Mouse (Mus musculus) liver, embryonic 12.5 days (tissue): ENCODE measurements around the gene F3. TPM values are rescaled to one million over a fixed set of nuclear protein-coding genes. Genes with fewer than 3 reads are reported as not detected.
"Not testable (repeated sequence)": the region's sequence is repeated elsewhere in the genome, so short reads cannot be mapped to it uniquely, and the experiment has no call there.

ENCODE experiments used
- ATAC-seq: fragments of 200-750 bp; cut with Nextera tagmentation; 2 replicates; pipeline ENCODE4 v1.8.0; 2017; ENCODE audit warnings: moderate number of reproducible peaks, mild to moderate bottlenecking, moderate library complexity
- H3K27ac ChIP-seq: fragments of 300-500 bp; sonication (generic); 2 replicates; pipeline ENCODE4 v1.5.1; 2016; ENCODE audit warnings: mild to moderate bottlenecking
- H3K27me3 ChIP-seq: fragments of 300-500 bp; sonication (generic); replicated peaks from 2 replicates; pipeline ENCODE4 v1.6.1; 2016; ENCODE audit warnings: mild to moderate bottlenecking, moderate library complexity
- H3K36me3 ChIP-seq: fragments of 300-500 bp; sonication (generic); 2 replicates; pipeline ENCODE4 v1.6.1; 2016; ENCODE audit warnings: mild to moderate bottlenecking, moderate library complexity
- H3K4me1 ChIP-seq: fragments of 300-500 bp; sonication (generic); 2 replicates; pipeline ENCODE4 v1.6.1; 2016
- H3K4me2 ChIP-seq: fragments of 300-500 bp; sonication (generic); 2 replicates; pipeline ENCODE4 v1.6.1; 2016; ENCODE audit warnings: mild to moderate bottlenecking, moderate library complexity
- H3K4me3 ChIP-seq: fragments of 300-500 bp; sonication (generic); 2 replicates; pipeline ENCODE4 v1.5.1; 2016; ENCODE audit warnings: mild to moderate bottlenecking, moderate library complexity
- H3K9ac ChIP-seq: fragments of 300-500 bp; sonication (generic); 2 replicates; pipeline ENCODE4 v1.6.1; 2016; ENCODE audit warnings: mild to moderate bottlenecking, moderate library complexity
- H3K9me3 ChIP-seq: fragments of 300-500 bp; sonication (generic); replicated peaks from 2 replicates; pipeline ENCODE4 v1.6.1; 2016; ENCODE audit warnings: mild to moderate bottlenecking, moderate library complexity
- WGBS: fragments of 180-500 bp; shearing (Covaris S2); methylation state at CpG from one replicate; pipeline ENCODE4 v1.1.7; 2016; ENCODE audit not compliant: insufficient replicate concordance; 5-methylcytosine and 5-hydroxymethylcytosine counted together
- polyA plus RNA-seq: library from polyadenylated mRNA; unstranded; fragments of >200 nt; fragmentation: Nextera tagmentation; extraction: Ambion mirVana; gene quantifications from 2 replicates; pipeline ENCODE4 v1.2.1, GENCODE M21; 2016

The F3 gene
- polyA plus RNA-seq, 1 experiment from 2014 or later, result 0.43 TPM

GRCm38 (mm10) chr3:121741186-121741848, 18.0 kb downstream of the F3 start:
- not testable (repeated sequence) for H3K36me3 ChIP-seq, H3K4me2 ChIP-seq, H3K9me3 ChIP-seq, ATAC-seq, H3K4me3 ChIP-seq, H3K27me3 ChIP-seq, H3K9ac ChIP-seq, H3K27ac ChIP-seq
- H3K4me1 ChIP-seq, result peaks cover 13% of the 10 kb centered on the region
- WGBS, result 75% methylated on average over 4 of the region's 4 CpGs

GRCm38 (mm10) chr3:121754319-121755090, 31.2 kb downstream of the F3 start:
- H3K36me3 ChIP-seq, H3K27me3 ChIP-seq, H3K4me3 ChIP-seq, H3K9ac ChIP-seq, H3K27ac ChIP-seq, H3K9me3 ChIP-seq, H3K4me2 ChIP-seq, ATAC-seq, H3K4me1 ChIP-seq: not testable (repeated sequence)
- 66% methylated on average over 10 of the region's 10 CpGs for WGBS

GRCm38 (mm10) chr3:121755152-121755551, 31.8 kb downstream of the F3 start:
- Histone ChIP-seq H3K4me3 (no peak overlapping the region), H3K27me3 (no peaks in the 10 kb centered on the region), H3K4me2 (no peak overlapping the region), H3K36me3 (peaks cover 9% of the 10 kb centered on the region), H3K9me3 (no peaks in the 10 kb centered on the region), H3K9ac (no peak overlapping the region), H3K27ac (no peak overlapping the region), H3K4me1 (no peaks in the 10 kb centered on the region)
- ATAC-seq, result no peak
- WGBS, result 19% methylated on average over 3 of the region's 3 CpGs

- ATAC-seq, result no peak
- no peaks in the 10 kb centered on the region for H3K9me3 ChIP-seq
- H3K27ac ChIP-seq, result no peak overlapping the region
- H3K9ac ChIP-seq, result no peak overlapping the region
- H3K4me3 ChIP-seq, result no peak overlapping the region
- H3K4me1 ChIP-seq, result no peaks in the 10 kb centered on the region
- H3K4me2 ChIP-seq, result no peak overlapping the region
- WGBS, result 56% methylated on average over 7 of the region's 7 CpGs
- H3K27me3 ChIP-seq, result no peaks in the 10 kb centered on the region
- H3K36me3 ChIP-seq, result peaks cover 17% of the 10 kb centered on the region
Measured at GRCm38 (mm10) chr3:121758373-121758772, 35.0 kb downstream of the F3 start.

GRCm38 (mm10) chr3:121762056-121762852, 38.9 kb downstream of the F3 start:
- 55% methylated on average over 4 of the region's 4 CpGs for WGBS
- 0 out of 2 replicates have a peak, but pooled peaks have one; percentile 51 for ATAC-seq
- Histone ChIP-seq H3K27me3 (no peaks in the 10 kb centered on the region), H3K4me1 (no peaks in the 10 kb centered on the region), H3K4me2 (no peak overlapping the region), H3K27ac (no peak overlapping the region), H3K36me3 (peaks cover 48% of the 10 kb centered on the region), H3K9ac (no peak overlapping the region), H3K9me3 (no peaks in the 10 kb centered on the region), H3K4me3 (no peak overlapping the region)

- Histone ChIP-seq H3K27ac (no peak overlapping the region), H3K4me3 (no peak overlapping the region), H3K4me2 (no peak overlapping the region), H3K4me1 (no peaks in the 10 kb centered on the region), H3K9ac (no peak overlapping the region), H3K27me3 (no peaks in the 10 kb centered on the region), H3K36me3 (peaks cover 66% of the 10 kb centered on the region), H3K9me3 (no peaks in the 10 kb centered on the region)
- no peak for ATAC-seq
Measured at GRCm38 (mm10) chr3:121766048-121766447, 42.7 kb downstream of the F3 start.

GRCm38 (mm10) chr3:121766818-121767217, 43.5 kb downstream of the F3 start:
- H3K4me3 ChIP-seq, result no peak overlapping the region
- no peak for ATAC-seq
- peaks cover 69% of the 10 kb centered on the region for H3K36me3 ChIP-seq
- H3K9ac ChIP-seq, result no peak overlapping the region
- no peaks in the 10 kb centered on the region for H3K4me1 ChIP-seq
- 44% methylated on average over 5 of the region's 5 CpGs for WGBS
- H3K27me3 ChIP-seq, result no peaks in the 10 kb centered on the region
- H3K9me3 ChIP-seq, result no peaks in the 10 kb centered on the region
- H3K4me2 ChIP-seq, result no peak overlapping the region
- H3K27ac ChIP-seq, result no peak overlapping the region

GRCm38 (mm10) chr3:121768770-121769169, 45.4 kb downstream of the F3 start:
- Histone ChIP-seq H3K36me3 (peaks cover 75% of the 10 kb centered on the region), H3K9ac (no peak overlapping the region), H3K9me3 (no peaks in the 10 kb centered on the region), H3K4me2 (no peak overlapping the region), H3K4me1 (no peaks in the 10 kb centered on the region), H3K27ac (no peak overlapping the region), H3K27me3 (no peaks in the 10 kb centered on the region), H3K4me3 (no peak overlapping the region)
- WGBS, result 79% methylated on average over 3 of the region's 3 CpGs
- ATAC-seq, result no peak

- H3K27ac ChIP-seq, H3K9ac ChIP-seq, H3K27me3 ChIP-seq, H3K4me3 ChIP-seq, H3K9me3 ChIP-seq, ATAC-seq, H3K4me1 ChIP-seq, H3K4me2 ChIP-seq: not testable (repeated sequence)
- 75% methylated on average over 4 of the region's 4 CpGs for WGBS
- H3K36me3 ChIP-seq, result peaks cover 56% of the 10 kb centered on the region
Measured at GRCm38 (mm10) chr3:121773336-121773735, 50.0 kb downstream of the F3 start.

- H3K4me2 ChIP-seq, result no peak overlapping the region
- no peak overlapping the region for H3K27ac ChIP-seq
- H3K9me3 ChIP-seq, result no peaks in the 10 kb centered on the region
- H3K36me3 ChIP-seq, result peaks cover 28% of the 10 kb centered on the region
- ATAC-seq, result no peak
- H3K27me3 ChIP-seq, result no peaks in the 10 kb centered on the region
- H3K9ac ChIP-seq, result no peak overlapping the region
- WGBS, result 62% methylated on average over 7 of the region's 7 CpGs
- no peak overlapping the region for H3K4me3 ChIP-seq
- no peaks in the 10 kb centered on the region for H3K4me1 ChIP-seq
Measured at GRCm38 (mm10) chr3:121777943-121778342, 54.6 kb downstream of the F3 start.

GRCm38 (mm10) chr3:121783020-121783419, 59.7 kb downstream of the F3 start:
- 75% methylated on average over 6 of the region's 6 CpGs for WGBS
- Histone ChIP-seq H3K27me3 (no peaks in the 10 kb centered on the region), H3K9ac (no peak overlapping the region), H3K4me2 (no peak overlapping the region), H3K9me3 (no peaks in the 10 kb centered on the region), H3K36me3 (peaks cover 16% of the 10 kb centered on the region), H3K4me1 (no peaks in the 10 kb centered on the region), H3K27ac (no peak overlapping the region), H3K4me3 (no peak overlapping the region)
- no peak for ATAC-seq
